Mouse (Mus musculus): ENCODE data around the gene Eif4a3. TPM values are rescaled to one million over a fixed set of nuclear protein-coding genes. Genes with fewer than 3 reads are reported as not detected.
"Not testable (repeated sequence)": the region's sequence is repeated elsewhere in the genome, so short reads cannot be mapped to it uniquely, and the experiment has no call there.

Gene Eif4a3
- total RNA-seq, 2 experiments from 2014 or later, result 90.8 to 92.2 TPM

DNA sequence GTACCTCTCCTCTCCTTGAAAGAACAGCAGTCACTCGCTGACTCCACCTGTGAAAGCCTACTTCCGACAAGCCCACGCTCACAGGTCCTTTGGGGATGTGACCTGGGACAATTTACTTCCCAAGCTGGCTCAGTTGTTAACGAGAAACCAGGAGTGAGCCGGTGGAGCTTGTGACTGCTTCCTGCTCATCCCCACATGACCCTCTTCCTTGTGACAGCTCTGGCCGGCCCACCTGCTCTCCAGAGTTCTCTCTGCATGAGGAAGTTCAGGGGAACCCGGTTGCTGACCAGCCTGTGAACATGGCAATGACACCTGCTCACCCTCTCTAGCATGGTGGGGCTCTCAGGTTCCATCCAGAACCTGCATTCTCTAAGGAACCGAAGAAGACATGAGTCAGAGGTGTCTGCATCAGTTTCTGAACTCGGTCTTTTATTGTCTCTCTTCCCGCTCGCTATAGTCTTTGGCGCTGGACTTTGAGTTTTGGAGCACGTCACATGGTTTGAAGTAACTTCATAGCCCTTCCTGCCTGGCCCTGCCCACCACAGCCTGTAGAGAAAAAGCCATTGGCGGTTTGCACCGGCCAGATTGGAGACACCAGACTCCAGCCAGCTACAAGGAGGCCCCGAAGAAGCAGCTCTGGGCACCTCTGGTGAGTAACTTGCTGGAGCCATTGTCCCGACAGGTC lies 14.5 kb upstream of the Eif4a3 start:
- no peak for TF ChIP-seq CTCF (conservative IDR thresholded peaks at IDR 0.05)
- Histone ChIP-seq H3K27ac (no peak overlapping the region), H3K4me3 (no peak overlapping the region)
- no peak for DNase-seq (ENCODE audit: low spot score in 2 of 2)

GRCm38 (mm10) chr11:119310621-119311020 lies 10.7 kb upstream of the Eif4a3 start:
- H3K4me3 ChIP-seq, result no peak overlapping the region
- DNase-seq (ENCODE audit: low spot score in 2 of 2), result no peak
- no peak for TF ChIP-seq CTCF (conservative IDR thresholded peaks at IDR 0.05)
- H3K27ac ChIP-seq, result no peak overlapping the region

DNA sequence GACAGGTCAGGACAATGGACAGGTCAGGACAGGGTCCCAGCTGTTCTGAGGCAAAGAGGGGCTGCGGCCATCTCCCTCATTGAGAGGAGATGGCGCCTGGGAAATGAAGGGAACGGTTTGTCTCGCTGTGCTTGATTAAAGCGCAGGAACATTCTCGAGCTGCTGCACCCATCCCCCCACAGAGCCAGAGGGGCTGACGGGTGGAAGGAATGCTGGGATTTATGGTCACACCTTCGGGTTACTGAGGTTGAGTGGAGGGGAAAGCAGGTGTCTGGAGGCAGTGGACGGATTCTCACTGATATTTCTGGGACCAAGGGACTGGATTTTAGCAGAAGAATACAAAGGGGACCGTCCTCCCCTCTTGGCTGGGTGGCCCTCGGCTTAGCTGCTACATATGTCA lies 8.0 kb upstream of the Eif4a3 start:
- no peak for TF ChIP-seq CTCF (conservative IDR thresholded peaks at IDR 0.05)
- no peak overlapping the region for H3K27ac ChIP-seq
- H3K4me3 ChIP-seq, result no peak overlapping the region
- no peak for DNase-seq (ENCODE audit: low spot score in 2 of 2)

- Histone ChIP-seq H3K27ac (no peak within 1 kb of the TSS), H3K4me3 (no peak within 1 kb of the TSS)
- no peak for TF ChIP-seq CTCF (conservative IDR thresholded peaks at IDR 0.05)
- no peak for DNase-seq (ENCODE audit: low spot score in 2 of 2)
These were observed 7.7 kb upstream of the Eif4a3 start, which contains the start of gene Card14 for GRCm38 (mm10) chr11:119307658-119307867. TSS of gene Card14 (plus strand) at chr11:119307768.

DNA sequence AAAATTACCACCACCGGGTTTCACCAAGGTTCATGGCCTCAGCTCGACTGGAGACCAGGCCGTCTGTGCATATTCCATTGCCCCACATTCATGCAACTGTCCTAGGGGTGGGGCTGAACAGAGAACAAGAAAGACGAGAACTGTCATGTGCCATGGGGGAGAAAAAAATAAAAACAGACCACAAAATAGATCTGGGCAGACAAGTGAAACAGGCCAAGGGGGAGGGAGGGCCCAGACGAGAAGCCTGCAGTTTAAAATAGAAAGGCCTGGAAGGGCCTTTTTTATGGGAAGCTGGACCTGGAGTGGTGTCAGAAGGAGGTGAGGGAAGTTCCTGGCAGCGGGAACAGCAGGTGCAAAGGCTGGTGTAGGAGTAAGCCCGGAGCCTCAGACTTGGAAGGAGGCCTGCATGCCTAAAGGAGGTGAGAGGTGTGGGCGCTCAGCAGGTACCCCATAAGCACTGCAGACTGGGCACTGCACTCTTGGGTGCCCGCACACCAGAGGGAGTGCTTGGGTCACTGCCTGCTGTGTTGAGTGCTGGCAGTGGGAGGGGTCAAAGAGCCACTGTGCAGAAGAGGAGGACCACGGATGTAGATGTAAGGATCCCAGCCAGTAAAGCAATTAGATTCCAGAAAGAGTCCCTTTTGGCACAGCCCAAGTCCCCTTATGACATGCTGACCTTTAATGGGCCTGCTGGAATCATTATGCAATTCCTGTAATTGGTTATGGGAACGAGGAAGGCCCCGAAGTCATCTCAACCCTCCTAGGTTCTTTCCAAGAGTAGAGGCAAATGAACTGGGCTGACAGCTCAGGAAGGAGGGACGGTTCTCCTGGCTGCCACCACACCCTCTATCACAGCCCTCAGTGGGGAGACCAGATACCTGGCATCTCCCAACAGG lies 7.1 kb upstream of the Eif4a3 start:
- TF ChIP-seq CTCF (conservative IDR thresholded peaks at IDR 0.05), result no peak
- no peak for DNase-seq (ENCODE audit: low spot score in 2 of 2)
- no peak overlapping the region for H3K27ac ChIP-seq

DNA sequence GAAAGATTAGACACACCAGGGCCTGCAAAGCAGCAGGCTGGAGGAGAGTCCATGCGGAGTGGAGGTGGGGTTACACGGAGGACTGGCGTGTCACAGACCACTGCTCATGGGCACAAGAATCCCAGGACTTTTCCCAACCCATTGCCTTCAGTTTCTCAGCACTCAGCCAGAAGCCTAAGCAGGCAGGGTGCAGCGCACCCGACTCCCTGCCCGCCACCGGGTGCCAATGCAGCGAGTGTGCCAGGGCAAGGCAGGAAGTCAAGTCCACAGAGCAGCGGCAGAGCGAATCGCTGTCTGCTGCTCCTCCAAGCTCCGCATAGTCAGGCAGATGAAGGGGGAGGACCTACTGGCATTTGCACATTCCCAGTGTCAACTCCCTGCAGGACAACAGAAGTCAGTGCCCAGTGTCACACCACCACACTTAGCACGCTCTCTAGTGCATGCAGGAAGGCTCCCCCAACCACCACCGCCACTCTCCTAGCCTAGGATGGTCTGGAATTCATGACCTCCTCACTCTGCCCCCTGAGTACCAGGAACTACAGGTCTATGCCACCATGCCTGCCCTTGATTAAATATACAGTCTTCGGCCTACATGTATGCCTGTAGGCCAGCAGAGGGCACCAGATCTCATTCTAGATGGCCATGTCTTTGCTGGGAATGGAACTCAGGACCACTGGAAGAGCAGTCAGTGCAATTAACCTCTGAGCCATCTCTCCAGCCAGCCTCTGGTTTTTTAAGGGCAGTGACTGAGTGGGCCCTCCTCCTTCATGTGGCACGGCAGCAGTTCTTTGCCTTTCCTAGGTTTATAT lies 5.2 kb upstream of the Eif4a3 start:
- peak; percentile 84 for TF ChIP-seq CTCF (conservative IDR thresholded peaks at IDR 0.05)
- DNase-seq (ENCODE audit: low spot score in 2 of 2), result no peak
- Histone ChIP-seq H3K27ac (no peak overlapping the region), H3K4me3 (no peak overlapping the region)

More for the DNA sequence above, 7.1 kb upstream of the Eif4a3 start:
- no peak overlapping the region for H3K4me3 ChIP-seq

DNA sequence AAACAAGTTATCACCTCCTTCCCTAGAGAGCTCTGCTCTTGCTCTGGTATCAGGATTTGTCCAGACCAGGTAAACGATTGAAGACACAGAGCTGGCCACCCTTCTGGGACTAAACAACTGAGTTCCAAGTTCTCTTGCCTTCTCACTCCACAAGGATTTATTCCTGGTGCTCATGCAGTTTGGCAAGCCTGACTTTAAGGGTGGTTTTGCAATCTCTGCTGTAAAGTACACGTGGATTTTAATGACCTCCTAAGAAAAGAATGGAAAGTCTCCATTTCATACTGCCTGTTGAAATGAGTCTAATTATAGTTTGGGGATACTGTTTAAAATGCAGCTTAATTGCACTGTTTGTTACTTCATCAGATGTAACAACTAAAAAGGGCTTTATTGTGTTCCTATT lies 1.1 kb upstream of the Eif4a3 start:
- no peak for TF ChIP-seq CTCF (conservative IDR thresholded peaks at IDR 0.05)
- Histone ChIP-seq H3K27ac (peak overlapping the region; percentile 96; the same call in 1 of the 2 replicates), H3K4me3 (no peak overlapping the region)
- no peak for DNase-seq (ENCODE audit: low spot score in 2 of 2)

DNA sequence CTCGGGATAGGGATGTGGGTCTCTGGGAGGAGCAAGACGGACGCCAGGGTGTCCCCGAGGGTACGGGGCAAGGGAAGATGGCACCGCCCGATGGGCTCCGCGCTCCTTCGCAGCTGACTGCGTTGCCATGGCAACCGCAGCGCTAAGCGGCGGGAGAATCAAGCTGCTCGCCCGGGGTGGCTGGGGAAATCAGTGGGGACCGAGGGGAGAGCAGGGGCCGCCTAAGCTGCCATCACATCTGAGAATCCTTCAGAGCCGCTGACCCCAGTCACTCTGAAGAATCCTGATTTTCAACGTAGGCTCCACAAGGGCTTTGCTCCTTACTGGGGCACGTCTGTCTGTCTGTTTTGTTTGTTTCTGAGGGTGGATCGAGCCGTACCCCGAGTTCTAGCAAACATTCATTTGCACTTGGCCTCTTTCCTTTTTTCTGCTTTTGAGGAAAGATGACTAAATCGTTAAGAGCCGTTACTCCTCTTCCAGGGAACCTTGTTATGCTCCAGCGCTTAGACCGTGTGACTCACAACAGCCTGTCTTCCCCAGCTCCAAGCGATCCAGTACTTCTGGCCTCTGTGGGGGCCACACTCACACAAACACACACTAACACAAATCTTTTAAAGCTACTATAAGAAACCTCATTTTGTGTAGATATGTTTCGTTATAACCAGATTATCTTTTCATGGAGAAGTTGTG lies 502 bp upstream of the Eif4a3 start:
- no peak for TF ChIP-seq CTCF (conservative IDR thresholded peaks at IDR 0.05)
- DNase-seq (ENCODE audit: low spot score in 2 of 2), result no peak
- peak overlapping the region; percentile 96 for H3K27ac ChIP-seq
- peak overlapping the region; percentile 86 for H3K4me3 ChIP-seq

DNA sequence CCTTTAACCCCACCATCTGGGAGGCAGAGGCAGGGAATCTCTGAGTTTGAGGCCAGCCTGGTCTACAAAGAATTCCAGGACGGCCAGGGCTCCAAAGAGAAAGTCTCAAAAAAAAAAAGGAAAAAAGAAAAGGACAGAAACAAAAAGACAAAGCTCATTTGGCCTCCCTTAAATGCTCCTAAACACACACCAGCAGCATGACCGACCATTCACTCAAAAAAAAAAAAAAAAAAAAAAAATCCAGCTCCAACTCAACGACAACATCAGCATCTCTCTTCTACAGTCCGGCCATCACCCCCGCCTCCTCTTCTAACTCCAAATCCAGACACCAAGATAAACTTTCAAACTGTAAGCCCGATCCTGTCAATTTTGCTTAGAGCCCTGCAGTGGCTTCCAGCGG lies 972 bp downstream of the Eif4a3 start:
- no peak for TF ChIP-seq CTCF (conservative IDR thresholded peaks at IDR 0.05)
- H3K27ac ChIP-seq, result peak overlapping the region; percentile 96; the same call in 1 of the 2 replicates
- no peak for DNase-seq (ENCODE audit: low spot score in 2 of 2)
- H3K4me3 ChIP-seq, result peak overlapping the region; percentile 86

- TF ChIP-seq CTCF (conservative IDR thresholded peaks at IDR 0.05), result no peak
- no peak for DNase-seq (ENCODE audit: low spot score in 2 of 2)
- H3K4me3 ChIP-seq, result no peak overlapping the region
- no peak overlapping the region for H3K27ac ChIP-seq
These were observed 1.9 kb downstream of the Eif4a3 start for GRCm38 (mm10) chr11:119297996-119298395.

DNA sequence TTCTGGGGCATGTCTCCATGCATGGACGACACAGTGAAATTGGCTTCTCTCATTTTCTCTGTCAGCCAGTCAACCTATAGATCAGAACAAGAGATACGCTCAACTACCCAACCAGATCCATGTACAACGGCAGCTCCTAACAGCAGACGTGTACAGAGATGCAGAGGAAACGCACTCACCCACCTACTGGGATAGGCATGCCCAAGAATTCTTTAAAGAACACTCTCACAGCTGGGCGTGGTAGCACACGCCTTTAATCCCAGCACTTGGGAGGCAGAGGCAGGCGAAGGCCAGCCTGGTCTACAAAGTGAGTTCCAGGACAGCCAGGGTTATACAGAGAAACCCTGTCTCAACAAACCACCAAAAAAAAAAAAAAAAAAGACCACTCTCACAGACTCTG lies 7.0 kb downstream of the Eif4a3 start:
- H3K4me3 ChIP-seq; H3K27ac ChIP-seq; DNase-seq (ENCODE audit: low spot score in 2 of 2): not testable (repeated sequence)

- no peak for TF ChIP-seq CTCF (conservative IDR thresholded peaks at IDR 0.05)
- Histone ChIP-seq H3K4me3 (no peak overlapping the region), H3K27ac (peak overlapping the region; percentile 32; the same call in 1 of the 2 replicates)
- no peak for DNase-seq (ENCODE audit: low spot score in 2 of 2)
These were observed 12.5 kb downstream of the Eif4a3 start for GRCm38 (mm10) chr11:119287207-119287992.
